Mouse (Mus musculus) gastrocnemius, postnatal 36 days (tissue): ENCODE measurements around the gene Yeats4. TPM values are rescaled to one million over a fixed set of nuclear protein-coding genes. Genes with fewer than 3 reads are reported as not detected.

ENCODE experiments used
- DNase-seq, 2 experiments: peaks; one replicate each; pipeline ENCODE4 v3.0.0; 2022
- intact Hi-C: fragments of 180-260 bp; cut with DNase I; formaldehyde crosslinking; loops from one replicate; pipeline ENCODE4 v1.15.1; 2025
- total RNA-seq, 2 experiments: library from RNA; stranded (reverse); gene quantifications; 2 replicates each; pipeline ENCODE4 v1.2.3; 2021

The Yeats4 gene
- total RNA-seq, 2 experiments from 2014 or later = 12.8 to 14.8 TPM

DNA sequence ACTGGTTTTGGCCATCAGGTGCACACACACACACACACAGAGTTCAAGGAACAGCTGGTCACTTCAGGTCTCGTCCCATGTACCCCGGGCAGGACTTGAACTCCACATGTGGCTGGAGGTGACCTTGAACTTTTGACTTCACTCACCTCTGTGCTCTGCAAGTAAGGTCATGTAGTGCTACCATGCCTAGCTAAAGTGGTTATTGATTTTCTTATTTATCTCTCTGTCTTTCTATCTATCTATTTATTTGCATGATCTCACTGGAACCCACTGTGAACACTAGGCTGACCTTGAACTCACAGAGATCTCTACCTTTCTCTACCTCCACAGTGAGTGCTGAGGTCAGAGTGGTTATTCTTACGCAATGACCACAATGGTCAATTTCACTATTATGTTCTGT is 18.2 kb downstream of the Yeats4 start:
- DNase-seq = no peak
- intact Hi-C loops = loop anchor here (5.0 kb wide), 1 partner anchor 144 kb away; the partner anchor contains the start of gene Cct2

DNA sequence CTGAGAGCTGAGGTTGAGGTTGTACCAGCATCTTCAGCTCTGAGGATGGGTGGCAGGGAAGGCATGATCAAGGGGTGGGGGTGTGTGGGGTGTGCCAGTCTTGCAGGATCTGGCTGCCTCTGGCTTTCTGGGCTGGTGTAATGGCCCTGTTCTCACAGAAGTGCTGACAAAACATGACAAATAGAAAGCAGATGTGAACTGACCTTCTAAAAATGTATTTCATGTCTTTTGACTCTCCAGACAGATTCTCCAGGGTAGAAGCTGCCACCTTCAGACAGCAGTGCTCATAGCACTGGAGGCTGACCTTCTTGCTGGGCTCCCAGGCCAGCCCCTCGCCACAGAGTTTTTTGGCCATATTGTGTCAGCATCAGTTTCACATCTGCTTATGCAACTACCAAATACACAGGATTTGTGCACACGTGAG is 20.7 kb downstream of the Yeats4 start:
- DNase-seq = no peak
- intact Hi-C loops = no loop called here

- no peak for DNase-seq
- intact Hi-C loops = no loop called here
Measured at GRCm38 (mm10) chr10:117202981-117203557, 21.2 kb downstream of the Yeats4 start.

DNA sequence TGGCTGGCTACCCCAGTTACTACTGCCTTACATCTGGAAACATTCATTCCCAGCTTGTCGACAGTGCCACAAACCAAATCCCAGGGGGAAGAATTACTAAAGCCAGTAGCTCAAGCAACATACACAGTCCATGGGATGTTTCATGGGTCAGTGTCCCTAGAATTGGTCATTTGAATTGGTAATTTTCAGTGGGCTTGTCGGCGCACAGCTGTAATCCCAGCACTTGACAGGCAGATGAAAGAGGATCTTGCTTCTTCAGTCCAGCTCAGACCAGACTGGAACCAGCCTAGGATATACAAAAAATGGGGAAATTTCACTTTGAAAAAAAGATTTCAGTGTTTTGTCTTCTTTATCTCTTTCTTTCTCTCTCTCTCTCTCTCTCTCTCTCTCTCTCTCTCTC is 24.6 kb downstream of the Yeats4 start:
- intact Hi-C loops = loop anchor here (10.0 kb wide), 1 partner anchor 875 kb away; no protein-coding TSS in a partner anchor

GRCm38 (mm10) chr10:117196696-117197095 is 27.6 kb downstream of the Yeats4 start:
- intact Hi-C loops = loop anchor here (10.0 kb wide), 1 partner anchor 872 kb away; no protein-coding TSS in a partner anchor
- no peak for DNase-seq

More for the DNA sequence above, 24.6 kb downstream of the Yeats4 start:
- DNase-seq = no peak

- intact Hi-C loops = loop anchor here (10.0 kb wide), 1 partner anchor 871 kb away; no protein-coding TSS in a partner anchor
- DNase-seq = no peak
Measured at GRCm38 (mm10) chr10:117195748-117196147, 28.6 kb downstream of the Yeats4 start.

DNA sequence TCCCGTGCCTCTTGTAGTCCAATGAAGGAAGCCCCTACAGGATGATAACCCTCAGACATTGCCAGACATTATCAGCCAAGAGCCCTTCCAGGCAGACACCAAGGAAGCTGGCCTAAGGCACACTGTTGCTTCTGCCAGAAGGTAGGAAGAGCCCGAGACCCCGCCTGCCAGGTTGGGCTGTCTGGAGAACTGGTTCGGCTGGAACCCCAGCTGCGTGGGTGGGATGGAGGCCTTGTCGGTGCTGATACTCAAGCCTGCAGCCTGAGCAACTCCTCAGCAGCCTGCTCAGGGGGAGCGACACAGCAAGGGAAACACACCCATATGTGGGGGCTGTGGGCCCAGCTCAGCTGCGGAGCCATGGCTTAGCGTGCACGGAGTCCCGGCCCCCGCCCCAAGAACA is 29.3 kb downstream of the Yeats4 start:
- DNase-seq = no peak
- intact Hi-C loops = loop anchor here (10.0 kb wide), 1 partner anchor 870 kb away; no protein-coding TSS in a partner anchor

- intact Hi-C loops = loop anchor here (10.0 kb wide), 1 partner anchor 869 kb away; no protein-coding TSS in a partner anchor
- DNase-seq = no peak
Measured at GRCm38 (mm10) chr10:117193364-117193763, 30.9 kb downstream of the Yeats4 start.

- DNase-seq = no peak
- intact Hi-C loops = no loop called here
Measured at GRCm38 (mm10) chr10:117185399-117186089, 38.8 kb downstream of the Yeats4 start.

- intact Hi-C loops = no loop called here
- no peak for DNase-seq
Measured at GRCm38 (mm10) chr10:117181098-117181497, 43.2 kb downstream of the Yeats4 start.

DNA sequence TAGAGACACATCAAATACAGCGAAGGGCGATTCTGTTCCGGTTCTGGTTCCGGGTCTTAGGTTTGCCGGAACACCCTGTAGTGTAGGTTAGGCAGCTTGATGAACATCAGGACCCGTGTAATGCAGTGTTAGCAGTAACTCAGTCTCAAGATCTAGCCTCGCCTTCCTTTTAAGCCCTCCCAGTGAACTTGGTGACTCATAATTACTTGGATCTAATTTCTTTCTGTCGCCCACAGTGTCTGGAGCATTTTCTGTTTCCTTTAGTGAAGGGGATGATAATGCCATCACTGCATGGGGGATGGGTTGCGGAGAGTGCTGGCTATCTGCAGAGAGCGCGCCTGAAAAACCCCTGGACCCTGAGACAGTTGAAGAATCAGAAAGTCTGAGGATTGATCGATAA is 49.7 kb downstream of the Yeats4 start:
- intact Hi-C loops = no loop called here

DNA sequence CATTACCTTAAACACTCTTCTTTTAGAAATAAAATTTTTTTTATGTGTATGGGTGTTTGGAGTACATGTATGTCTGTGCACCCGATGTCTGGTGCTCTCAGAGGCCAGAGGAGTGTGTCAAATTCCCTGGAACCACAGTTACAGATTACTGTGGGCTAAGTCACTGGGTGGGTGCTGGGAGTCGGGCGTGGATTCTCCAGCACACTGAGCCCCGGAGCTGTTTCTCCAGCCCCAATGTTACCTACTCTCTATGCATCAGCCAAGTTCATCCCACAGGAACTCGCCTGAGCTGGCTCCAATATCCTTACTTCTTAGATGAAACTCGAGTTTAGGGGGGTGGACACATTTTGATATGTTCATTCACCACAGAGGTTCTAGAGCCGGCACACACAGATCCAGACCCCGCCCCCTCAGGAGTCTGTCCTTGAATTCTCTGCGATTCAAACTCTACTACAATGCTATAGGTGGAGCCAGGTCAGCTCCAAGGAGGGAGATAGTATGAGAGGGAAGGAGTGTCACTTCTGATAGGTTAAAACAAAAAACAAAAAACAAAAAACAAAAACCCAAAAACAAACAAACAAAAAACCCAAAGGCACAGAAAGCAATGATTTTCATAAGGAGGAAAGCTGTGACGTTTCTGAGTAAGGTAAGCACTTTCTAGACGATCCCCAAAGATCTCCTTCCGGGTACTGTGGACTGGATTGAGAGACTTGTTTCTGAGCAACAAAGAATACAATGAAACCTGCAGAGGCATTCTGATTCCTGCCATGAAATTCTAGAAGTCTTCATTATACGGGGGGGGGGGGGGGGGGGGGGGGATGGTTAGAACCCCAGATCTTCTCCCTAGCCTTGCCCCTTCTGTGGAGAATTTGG is 50.5 kb downstream of the Yeats4 start:
- intact Hi-C loops = no loop called here
- no peak for DNase-seq

More for the DNA sequence above, 49.7 kb downstream of the Yeats4 start:
- DNase-seq = no peak

DNA sequence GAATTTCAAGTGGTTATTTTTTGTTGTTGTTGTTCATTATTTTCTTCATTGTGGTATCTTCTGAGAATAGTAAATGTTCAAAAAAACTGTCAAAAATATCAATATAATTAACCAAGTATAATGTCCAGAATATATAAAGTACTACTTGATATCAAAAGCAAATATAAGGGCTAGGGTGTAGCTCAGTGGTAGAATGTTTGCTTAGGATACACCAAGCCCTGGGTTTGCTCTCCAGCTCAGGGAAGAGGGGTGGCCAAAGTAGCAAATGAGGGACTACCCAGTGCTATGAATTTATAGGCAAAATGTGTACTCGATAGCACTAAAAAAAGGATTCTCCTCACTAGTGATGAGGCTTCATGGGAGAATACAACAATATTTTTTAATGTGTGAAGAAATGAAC is 51.2 kb downstream of the Yeats4 start:
- no peak for DNase-seq
- intact Hi-C loops = no loop called here

DNA sequence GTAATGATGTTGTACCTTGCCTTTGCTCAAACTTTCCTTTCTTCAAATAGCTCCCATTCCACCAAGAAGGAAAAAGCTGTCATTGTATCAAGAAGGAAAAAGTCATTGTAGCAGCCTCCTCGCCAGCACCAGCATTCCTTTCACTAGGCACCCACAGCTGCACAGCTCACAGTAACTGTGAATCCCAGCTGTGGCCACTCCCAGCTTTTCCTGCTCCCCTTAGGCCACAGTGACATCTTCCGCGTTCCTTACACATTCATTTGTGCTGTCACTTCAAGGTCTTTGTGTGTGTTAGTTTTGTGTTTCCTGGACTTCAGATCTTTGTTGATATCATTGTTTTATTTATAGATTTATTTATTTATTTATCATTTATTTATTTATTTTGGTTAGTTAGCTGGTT is 52.2 kb downstream of the Yeats4 start:
- intact Hi-C loops = no loop called here
- DNase-seq = no peak

- intact Hi-C loops = no loop called here
Measured at GRCm38 (mm10) chr10:117166785-117167425, 57.4 kb downstream of the Yeats4 start.

More at GRCm38 (mm10) chr10:117166785-117167425, 57.4 kb downstream of the Yeats4 start:
- no peak for DNase-seq

Other genes starting within 250 kb of the Yeats4 start
- gene Best3, start 238.2 kb downstream of the Yeats4 start, total RNA-seq = 10 to 100 TPM; 20.9 to 24.3 TPM
- gene Lrrc10, start 179.2 kb downstream of the Yeats4 start, total RNA-seq = under 1 TPM in 1 of 2 experiments, not detected in 1; 0.17 TPM
- gene Cct2, start 160.7 kb downstream of the Yeats4 start, total RNA-seq = 100 to 1,000 TPM in 1 of 2 experiments, 10 to 100 TPM in 1; 93.1 to 119 TPM
- 1 to 10 TPM; 7.6 to 8.9 TPM for gene Frs2, start 76.0 kb downstream of the Yeats4 start, total RNA-seq
- not detected for gene 9530003J23Rik, start 14.2 kb upstream of the Yeats4 start, total RNA-seq
- 10 to 100 TPM; 32.0 to 47.2 TPM for gene Lyz2, start 57.8 kb upstream of the Yeats4 start, total RNA-seq
- gene Lyz1, start 68.4 kb upstream of the Yeats4 start, total RNA-seq = 1 to 10 TPM; 3.9 to 6.4 TPM
- 10 to 100 TPM; 18.9 to 20.3 TPM for gene Cpsf6, start 155.5 kb upstream of the Yeats4 start, total RNA-seq